ENCODE assay signal across 9 mouse cellular contexts in genomic region chr2:141288494-141288893, GRCm38 (mm10).
DNase-seq lines count a peak whose midpoint lies in the region; ATAC-seq and TF ChIP-seq lines count a peak whose summit lies in the region.
"Had no signal": no experiment of that assay in that cellular context is flagged by ENCODE, and none has a peak within 500 bp of the region (broad histone marks: within the 10 kb centered on the region; RNA-seq: fewer than 3 reads in every experiment).

No protein-coding gene starts in this region.

- ATAC-seq in lung, embryonic 16.5 days (ENCODE audit: low read depth), result peak; percentile 60

- WGBS in kidney, adult 2 months, result 21% methylated on average over 7 of the region's 7 CpGs
- WGBS in lung, embryonic 16.5 days, result 13% methylated on average over 7 of the region's 7 CpGs

- no peak overlapping the region for H3K9ac ChIP-seq in lung, embryonic 16.5 days (ENCODE audit: low read length)
- H3K9ac ChIP-seq: hindbrain, embryonic 12.5 days had no signal

- no peak for TF ChIP-seq CTCF in kidney, adult 2 months (conservative IDR thresholded peaks at IDR 0.05; ENCODE audit: insufficient read depth, insufficient read length, low read depth, low read length)

- no peaks in the 10 kb centered on the region for H3K9me3 ChIP-seq in lung, embryonic 16.5 days (ENCODE audit: control insufficient read depth, low read length)
- H3K9me3 ChIP-seq: hindbrain, embryonic 12.5 days had no signal

- peaks cover 8% of the 10 kb centered on the region; the same call in 1 of the 2 replicates for H3K4me1 ChIP-seq in kidney, adult 2 months (ENCODE audit: control insufficient read depth, insufficient read depth, low read length)
- peaks cover 4% of the 10 kb centered on the region; the same call in 1 of the 2 replicates for H3K4me1 ChIP-seq in lung, embryonic 16.5 days (replicated peaks; ENCODE audit: control insufficient read depth, insufficient read depth, low read length)
- H3K4me1 ChIP-seq: hindbrain, embryonic 12.5 days had no signal

- peak overlapping the region; percentile 64; the same call in 1 of the 2 replicates for H3K27ac ChIP-seq in kidney, adult 2 months (ENCODE audit: insufficient read depth, low read depth, low read length)
- H3K27ac ChIP-seq in lung, embryonic 16.5 days (ENCODE audit: low read length), result no peak overlapping the region
- H3K27ac ChIP-seq: hindbrain, embryonic 12.5 days had no signal

- H3K36me3 ChIP-seq in kidney, adult 2 months (ENCODE audit: control insufficient read depth, insufficient read depth, low read length), result no peaks in the 10 kb centered on the region
- H3K36me3 ChIP-seq in lung, embryonic 16.5 days (ENCODE audit: control insufficient read depth, insufficient read depth, low read length), result no peaks in the 10 kb centered on the region
- H3K36me3 ChIP-seq: hindbrain, embryonic 12.5 days had no signal

- no peak overlapping the region for H3K4me3 ChIP-seq in kidney, adult 2 months (ENCODE audit: insufficient read depth, low read depth, low read length)
- H3K4me3 ChIP-seq in lung, embryonic 16.5 days (ENCODE audit: low read length), result no peak overlapping the region
- H3K4me3 ChIP-seq: hindbrain, embryonic 12.5 days had no signal

- no peaks in the 10 kb centered on the region for H3K27me3 ChIP-seq in kidney, adult 2 months (replicated peaks; ENCODE audit: control insufficient read depth, insufficient read depth, low read length)
- no peaks in the 10 kb centered on the region for H3K27me3 ChIP-seq in lung, embryonic 16.5 days (ENCODE audit: control insufficient read depth, insufficient read depth, low read depth, low read length)
- H3K27me3 ChIP-seq: hindbrain, embryonic 12.5 days had no signal

- no peak overlapping the region for H3K4me2 ChIP-seq in lung, embryonic 16.5 days (ENCODE audit: low read depth, low read length)
- H3K4me2 ChIP-seq: hindbrain, embryonic 12.5 days had no signal

- TF ChIP-seq POLR2A in kidney, adult 2 months (IDR thresholded peaks at IDR 0.05; ENCODE audit: low read depth, low read length), result no peak

- DNase-seq in adrenal gland, postnatal 14 days, result peak; percentile 22
- DNase-seq in heart, adult 9 months (ENCODE audit: low spot score in 2 of 2), result peak; percentile 36 to 71
- DNase-seq in kidney, adult 2 months, result peak; percentile 86
- DNase-seq in frontal cortex, postnatal 10 days (ENCODE audit: low spot score in 2 of 2), result no peak
- no peak for DNase-seq in cerebellum, adult 11-12 months
- no peak for DNase-seq in cerebellum, adult 18-20 months
- DNase-seq: thymus, postnatal 36 days had no signal

Comparison
In these comparisons a context has a peak if more than half of its experiments do, and no peak if none do; other contexts are left out.
1. DNase-seq: peak in adrenal gland, postnatal 14 days (single experiment), heart, adult 9 months (2 of 2) and kidney, adult 2 months (single experiment); none in frontal cortex, postnatal 10 days (0 of 2), cerebellum, adult 11-12 months (single experiment) and cerebellum, adult 18-20 months (0 of 2).